Mouse (Mus musculus) cerebellum, adult 2 months (tissue): ENCODE measurements around the gene Angpt4. TPM values are rescaled to one million over a fixed set of nuclear protein-coding genes. Genes with fewer than 3 reads are reported as not detected.

Source experiments
- DNase-seq, 2 experiments: peaks; one replicate each; pipeline ENCODE4 v3.0.0; 2021
- H3K27ac ChIP-seq: fragments of 200-500 bp; 2 replicates; pipeline ENCODE4 v1.5.1; 2012; ENCODE audit warnings: low read length, control low read depth, inconsistent platforms; ENCODE audit not compliant: insufficient read depth
- H3K27me3 ChIP-seq: fragments of 200-500 bp; 2 replicates; pipeline ENCODE4 v1.6.1; 2012; ENCODE audit warnings: inconsistent platforms, mild to moderate bottlenecking, low read length, moderate library complexity; ENCODE audit not compliant: control insufficient read depth, insufficient read depth
- H3K4me1 ChIP-seq: fragments of 200-500 bp; 2 replicates; pipeline ENCODE4 v1.6.1; 2011; ENCODE audit warnings: low read length; ENCODE audit not compliant: control insufficient read depth, insufficient read depth
- H3K4me3 ChIP-seq: fragments of 200-500 bp; replicated peaks from 2 replicates; pipeline ENCODE3; 2011; ENCODE audit warnings: mild to moderate bottlenecking, low read depth, low read length, control low read depth; ENCODE audit not compliant: insufficient read depth
- CTCF ChIP-seq: fragments of 200-500 bp; IDR thresholded peaks from 2 replicates; pipeline ENCODE4 v1.5.1; 2011; ENCODE audit warnings: low read depth, mild to moderate bottlenecking, control low read depth, low read length, moderate library complexity, borderline replicate concordance; ENCODE audit not compliant: insufficient read depth
- POLR2A ChIP-seq: fragments of 200-500 bp; IDR thresholded peaks from 2 replicates; pipeline ENCODE4 v1.6.1; 2011; ENCODE audit warnings: low read length, control low read depth, borderline replicate concordance; ENCODE audit not compliant: insufficient read depth
- WGBS: fragments of 180-500 bp; shearing (Covaris S2); methylation state at CpG from one replicate; pipeline ENCODE4 v1.1.7; 2018; 5-methylcytosine and 5-hydroxymethylcytosine counted together
- polyA plus RNA-seq: library from polyadenylated mRNA; depleted of rRNA; stranded (reverse); fragments of >200 nt; gene quantifications from 2 replicates; pipeline ENCODE4 v1.2.3, GENCODE M21; 2012; rRNA removed

Angpt4 gene
- polyA plus RNA-seq, 1 experiment, result 0.23 TPM

GRCm38 (mm10) chr2:151991446-151991845 is 80.4 kb downstream of the Angpt4 start:
- Histone ChIP-seq H3K27ac (no peak overlapping the region), H3K27me3 (no peaks in the 10 kb centered on the region), H3K4me3 (no peak overlapping the region), H3K4me1 (peaks cover 5% of the 10 kb centered on the region; the same call in 1 of the 2 replicates)
- WGBS, result 35% methylated on average over 5 of the region's 5 CpGs
- TF ChIP-seq POLR2A, result no peak
- TF ChIP-seq CTCF, result no peak
- no peak for DNase-seq

GRCm38 (mm10) chr2:151994350-151995122 is 83.5 kb downstream of the Angpt4 start:
- no peaks in the 10 kb centered on the region; the same call in 1 of the 2 replicates for H3K27me3 ChIP-seq
- WGBS, result 21% methylated on average over 22 of the region's 22 CpGs
- peaks cover 5% of the 10 kb centered on the region; the same call in 1 of the 2 replicates for H3K4me1 ChIP-seq
- TF ChIP-seq CTCF, result peak; percentile 92
- TF ChIP-seq POLR2A, result no peak
- peak; percentile 54 to 80 for DNase-seq
- no peak overlapping the region for H3K27ac ChIP-seq
- no peak overlapping the region for H3K4me3 ChIP-seq

Other genes with a start within 250 kb of the Angpt4 start
- gene Rad21l, start 242.7 kb upstream of the Angpt4 start, polyA plus RNA-seq, result 0.10 and 0.13 TPM in 2 replicates
- gene Tmem74b, start 209.2 kb upstream of the Angpt4 start, polyA plus RNA-seq, result 6.8 and 6.9 TPM in 2 replicates
- gene Psmf1, start 167.0 kb upstream of the Angpt4 start, polyA plus RNA-seq, result 49.5 and 50.4 TPM in 2 replicates
- not detected in 2 replicates for gene Rspo4, start 68.3 kb upstream of the Angpt4 start, polyA plus RNA-seq
- 8.3 and 8.9 TPM in 2 replicates for gene Fam110a, start 69.0 kb downstream of the Angpt4 start, polyA plus RNA-seq
- 2.1 and 2.6 TPM in 2 replicates for gene Slc52a3, start 85.3 kb downstream of the Angpt4 start, polyA plus RNA-seq
- 14.8 and 15.4 TPM in 2 replicates for gene Scrt2, start 170.3 kb downstream of the Angpt4 start, polyA plus RNA-seq
- gene Srxn1, start 194.3 kb downstream of the Angpt4 start, polyA plus RNA-seq, result 138 TPM in 2 replicates
- 2.6 TPM in 2 replicates for gene Tcf15, start 232.4 kb downstream of the Angpt4 start, polyA plus RNA-seq